Mouse (Mus musculus) embryonic facial prominence, embryonic 11.5 days (tissue): ENCODE data around the gene N4bp2. TPM values are rescaled to one million over a fixed set of nuclear protein-coding genes. Genes with fewer than 3 reads are reported as not detected.

Experiments
- ATAC-seq: fragments of 200-750 bp; cut with Nextera tagmentation; replicated peaks from 2 replicates; pipeline ENCODE4 v1.8.0; 2017; ENCODE audit warnings: low read depth; ENCODE audit not compliant: insufficient number of reproducible peaks, low FRiP score, low TSS enrichment
- DNase-seq: peaks from one replicate; pipeline ENCODE4 v3.0.0-alpha.2; 2015; ENCODE audit warnings: low spot score
- H3K27ac ChIP-seq: fragments of 300-500 bp; sonication (generic); replicated peaks from 2 replicates; pipeline ENCODE4 v1.5.1; 2014; ENCODE audit warnings: mild to moderate bottlenecking, low read depth, low read length, control low read depth
- H3K27me3 ChIP-seq: fragments of 300-500 bp; sonication (generic); 2 replicates; pipeline ENCODE4 v1.6.1; 2014; ENCODE audit warnings: mild to moderate bottlenecking, low read length, moderate library complexity, mixed read lengths; ENCODE audit not compliant: control insufficient read depth, insufficient read depth
- H3K36me3 ChIP-seq: fragments of 300-500 bp; sonication (generic); replicated peaks from 2 replicates; pipeline ENCODE4 v1.6.1; 2014; ENCODE audit warnings: low read depth, mild to moderate bottlenecking, low read length, moderate library complexity, mixed read lengths; ENCODE audit not compliant: control insufficient read depth, insufficient read depth
- H3K4me1 ChIP-seq: fragments of 300-500 bp; sonication (generic); 2 replicates; pipeline ENCODE4 v1.6.1; 2014; ENCODE audit warnings: low read length, mixed read lengths; ENCODE audit not compliant: control insufficient read depth, insufficient read depth
- H3K4me2 ChIP-seq: fragments of 300-500 bp; sonication (generic); 2 replicates; pipeline ENCODE4 v1.6.1; 2014; ENCODE audit warnings: low read depth, mild to moderate bottlenecking, control low read depth, low read length, moderate library complexity
- H3K4me3 ChIP-seq: fragments of 300-500 bp; sonication (generic); 2 replicates; pipeline ENCODE4 v1.5.1; 2014; ENCODE audit warnings: low read depth, low read length, control low read depth
- H3K9ac ChIP-seq: fragments of 300-500 bp; sonication (generic); replicated peaks from 2 replicates; pipeline ENCODE4 v1.6.1; 2014; ENCODE audit warnings: mild to moderate bottlenecking, control low read depth, low read length
- H3K9me3 ChIP-seq: fragments of 300-500 bp; sonication (generic); replicated peaks from 2 replicates; pipeline ENCODE4 v1.6.1; 2016; ENCODE audit warnings: mild to moderate bottlenecking, low read length, inconsistent platforms, mixed read lengths; ENCODE audit not compliant: control insufficient read depth
- WGBS: fragments of 180-500 bp; shearing (Covaris S2); extraction: QIAGEN DNeasy Blood & Tissue Kit; methylation state at CpG from one replicate; pipeline ENCODE4 v1.1.7; 2014; 5-methylcytosine and 5-hydroxymethylcytosine counted together
- polyA plus RNA-seq: library from polyadenylated mRNA; unstranded; fragments of >200 nt; fragmentation: Nextera tagmentation; extraction: Ambion mirVana; gene quantifications from 2 replicates; pipeline ENCODE4 v1.2.1, GENCODE M21; 2014

Gene N4bp2
- polyA plus RNA-seq, 1 experiment from 2014 or later: 50.7 TPM

GRCm38 (mm10) chr5:65781147-65781715 lies 17.9 kb downstream of the N4bp2 start:
- Histone ChIP-seq H3K4me3 (no peak overlapping the region), H3K4me2 (no peak overlapping the region), H3K9me3 (no peaks in the 10 kb centered on the region), H3K36me3 (no peaks in the 10 kb centered on the region; the same call in none of the 2 replicates), H3K27me3 (no peaks in the 10 kb centered on the region), H3K4me1 (no peaks in the 10 kb centered on the region), H3K9ac (no peak overlapping the region), H3K27ac (no peak overlapping the region)
- DNase-seq (no peak), ATAC-seq (no peak)
- 80% methylated on average over 5 of the region's 5 CpGs for WGBS

- no peak overlapping the region for H3K27ac ChIP-seq
- H3K9me3 ChIP-seq: no peaks in the 10 kb centered on the region
- no peaks in the 10 kb centered on the region for H3K27me3 ChIP-seq
- no peak overlapping the region for H3K4me3 ChIP-seq
- no peak for DNase-seq
- WGBS: 81% methylated on average over 13 of the region's 13 CpGs
- no peak overlapping the region for H3K4me2 ChIP-seq
- H3K9ac ChIP-seq: no peak overlapping the region
- no peaks in the 10 kb centered on the region for H3K4me1 ChIP-seq
- ATAC-seq: no peak
- H3K36me3 ChIP-seq: no peaks in the 10 kb centered on the region; the same call in 1 of the 2 replicates
These were observed 18.7 kb downstream of the N4bp2 start for GRCm38 (mm10) chr5:65781769-65782715.

- no peak for DNase-seq
- ATAC-seq: no peak
- Histone ChIP-seq H3K9ac (no peak overlapping the region), H3K27ac (no peak overlapping the region), H3K36me3 (peaks cover 7% of the 10 kb centered on the region), H3K4me3 (no peak overlapping the region), H3K4me2 (no peak overlapping the region), H3K4me1 (no peaks in the 10 kb centered on the region), H3K27me3 (no peaks in the 10 kb centered on the region), H3K9me3 (no peaks in the 10 kb centered on the region)
- WGBS: 81% methylated on average over 16 of the region's 16 CpGs
These were observed 27.4 kb downstream of the N4bp2 start for GRCm38 (mm10) chr5:65790604-65791225.

GRCm38 (mm10) chr5:65794202-65794601 lies 30.9 kb downstream of the N4bp2 start:
- Histone ChIP-seq H3K4me2 (no peak overlapping the region), H3K9ac (no peak overlapping the region), H3K27ac (no peak overlapping the region), H3K9me3 (no peaks in the 10 kb centered on the region), H3K27me3 (no peaks in the 10 kb centered on the region), H3K36me3 (peaks cover 7% of the 10 kb centered on the region), H3K4me1 (no peaks in the 10 kb centered on the region), H3K4me3 (no peak overlapping the region)
- ATAC-seq: no peak
- WGBS: 92% methylated on average over 3 of the region's 3 CpGs
- DNase-seq: no peak

- H3K36me3 ChIP-seq: peaks cover 7% of the 10 kb centered on the region
- no peak for DNase-seq
- H3K4me1 ChIP-seq: no peaks in the 10 kb centered on the region
- no peak overlapping the region for H3K9ac ChIP-seq
- no peak overlapping the region for H3K4me2 ChIP-seq
- H3K27me3 ChIP-seq: no peaks in the 10 kb centered on the region
- no peak overlapping the region for H3K27ac ChIP-seq
- ATAC-seq: no peak
- H3K9me3 ChIP-seq: no peaks in the 10 kb centered on the region
- H3K4me3 ChIP-seq: no peak overlapping the region
- WGBS: 89% methylated on average over 3 of the region's 3 CpGs
These were observed 31.4 kb downstream of the N4bp2 start for GRCm38 (mm10) chr5:65794702-65795101.

GRCm38 (mm10) chr5:65795293-65795993 lies 32.1 kb downstream of the N4bp2 start:
- no peak for DNase-seq
- Histone ChIP-seq H3K4me1 (no peaks in the 10 kb centered on the region), H3K9me3 (no peaks in the 10 kb centered on the region), H3K27me3 (no peaks in the 10 kb centered on the region), H3K4me3 (no peak overlapping the region), H3K4me2 (no peak overlapping the region), H3K27ac (no peak overlapping the region), H3K36me3 (peaks cover 7% of the 10 kb centered on the region), H3K9ac (no peak overlapping the region)
- 94% methylated on average over 9 of the region's 9 CpGs for WGBS
- ATAC-seq: no peak

- 94% methylated on average over 1 of the region's 1 CpGs for WGBS
- Histone ChIP-seq H3K27me3 (no peaks in the 10 kb centered on the region), H3K27ac (no peak overlapping the region), H3K4me3 (no peak overlapping the region), H3K36me3 (peaks cover 4% of the 10 kb centered on the region), H3K4me1 (no peaks in the 10 kb centered on the region), H3K4me2 (no peak overlapping the region), H3K9ac (no peak overlapping the region), H3K9me3 (no peaks in the 10 kb centered on the region)
- no peak for ATAC-seq
- DNase-seq: no peak
These were observed 32.6 kb downstream of the N4bp2 start for GRCm38 (mm10) chr5:65795994-65796298.
